Mouse (Mus musculus) limb, embryonic 12.5 days (tissue): ENCODE results near the gene Pax2. TPM values are rescaled to one million over a fixed set of nuclear protein-coding genes. Genes with fewer than 3 reads are reported as not detected.

ENCODE experiments used
- ATAC-seq: fragments of 200-750 bp; cut with Nextera tagmentation; 2 replicates; pipeline ENCODE4 v1.8.0; 2017; ENCODE audit warnings: low read depth, moderate TSS enrichment; ENCODE audit not compliant: insufficient number of reproducible peaks, insufficient read depth, low FRiP score, low TSS enrichment
- H3K27ac ChIP-seq: fragments of 300-500 bp; sonication (generic); 2 replicates; pipeline ENCODE4 v1.5.1; 2016; ENCODE audit warnings: mild to moderate bottlenecking, moderate library complexity
- H3K27me3 ChIP-seq: fragments of 300-500 bp; sonication (generic); 2 replicates; pipeline ENCODE4 v1.6.1; 2016; ENCODE audit warnings: mild to moderate bottlenecking, moderate library complexity
- H3K36me3 ChIP-seq: fragments of 300-500 bp; sonication (generic); 2 replicates; pipeline ENCODE4 v1.6.1; 2016; ENCODE audit warnings: mild to moderate bottlenecking, moderate library complexity
- H3K4me1 ChIP-seq: fragments of 300-500 bp; sonication (generic); replicated peaks from 2 replicates; pipeline ENCODE4 v1.6.1; 2016
- H3K4me2 ChIP-seq: fragments of 300-500 bp; sonication (generic); 2 replicates; pipeline ENCODE4 v1.6.1; 2016; ENCODE audit warnings: mild to moderate bottlenecking, moderate library complexity
- H3K4me3 ChIP-seq: fragments of 300-500 bp; sonication (generic); replicated peaks from 2 replicates; pipeline ENCODE4 v1.5.1; 2016; ENCODE audit warnings: mild to moderate bottlenecking
- H3K9ac ChIP-seq: fragments of 300-500 bp; sonication (generic); replicated peaks from 2 replicates; pipeline ENCODE4 v1.6.1; 2016; ENCODE audit warnings: mild to moderate bottlenecking, moderate library complexity
- H3K9me3 ChIP-seq: fragments of 300-500 bp; sonication (generic); 2 replicates; pipeline ENCODE4 v1.6.1; 2016; ENCODE audit warnings: mild to moderate bottlenecking, moderate library complexity
- WGBS: fragments of 180-500 bp; shearing (Covaris S2); methylation state at CpG from one replicate; pipeline ENCODE4 v1.1.7; 2016; 5-methylcytosine and 5-hydroxymethylcytosine counted together
- polyA plus RNA-seq: library from polyadenylated mRNA; unstranded; fragments of >200 nt; fragmentation: Nextera tagmentation; extraction: Ambion mirVana; gene quantifications from 2 replicates; pipeline ENCODE4 v1.2.1, GENCODE M21; 2016

Gene Pax2
- not detected in 2 replicates for polyA plus RNA-seq

- ATAC-seq, result no peak
- H3K9ac ChIP-seq, result peak within 1 kb of the TSS; percentile 34; the same call in 1 of the 2 replicates
- H3K27me3 ChIP-seq, result peaks cover 95% of the 10 kb centered on the region
- H3K36me3 ChIP-seq, result no peaks in the 10 kb centered on the region
- WGBS, result under 1% methylated on average over 52 of the region's 52 CpGs
- H3K4me3 ChIP-seq, result peak within 1 kb of the TSS; percentile 37
- peaks cover 39% of the 10 kb centered on the region for H3K4me1 ChIP-seq
- peak within 1 kb of the TSS; percentile 54 for H3K4me2 ChIP-seq
- no peak within 1 kb of the TSS for H3K27ac ChIP-seq
- no peaks in the 10 kb centered on the region for H3K9me3 ChIP-seq
These were observed at the start of gene Pax2 for GRCm38 (mm10) chr19:44755693-44756420. Gene Pax2 (plus strand): TSS chr19:44756045.

GRCm38 (mm10) chr19:44708885-44709284 lies 47.0 kb upstream of the Pax2 start:
- H3K4me1 ChIP-seq, result no peaks in the 10 kb centered on the region
- peaks cover 8% of the 10 kb centered on the region; the same call in 1 of the 2 replicates for H3K9me3 ChIP-seq
- 69% methylated on average over 3 of the region's 3 CpGs for WGBS
- no peak overlapping the region for H3K9ac ChIP-seq
- no peaks in the 10 kb centered on the region for H3K36me3 ChIP-seq
- H3K4me2 ChIP-seq, result no peak overlapping the region
- H3K27ac ChIP-seq, result no peak overlapping the region
- peaks cover 35% of the 10 kb centered on the region for H3K27me3 ChIP-seq
- H3K4me3 ChIP-seq, result no peak overlapping the region
- ATAC-seq, result no peak

GRCm38 (mm10) chr19:44716731-44717600 lies 38.9 kb upstream of the Pax2 start:
- 53% methylated on average over 22 of the region's 22 CpGs for whole genome bisulfite sequencing

GRCm38 (mm10) chr19:44719292-44720193 lies 36.3 kb upstream of the Pax2 start:
- no peak overlapping the region for H3K27ac ChIP-seq
- H3K9me3 ChIP-seq, result no peaks in the 10 kb centered on the region
- H3K9ac ChIP-seq, result peak overlapping the region; percentile 55
- no peaks in the 10 kb centered on the region for H3K36me3 ChIP-seq
- H3K27me3 ChIP-seq, result peaks cover 82% of the 10 kb centered on the region
- no peak for ATAC-seq
- peaks cover 39% of the 10 kb centered on the region for H3K4me1 ChIP-seq
- peak overlapping the region; percentile 94 for H3K4me2 ChIP-seq
- 1% methylated on average over 30 of the region's 30 CpGs for WGBS
- peak overlapping the region; percentile 47 for H3K4me3 ChIP-seq

More at GRCm38 (mm10) chr19:44716731-44717600, 38.9 kb upstream of the Pax2 start:
- ATAC-seq, result no peak; the same call in 1 of the 2 replicates
- Histone ChIP-seq H3K36me3 (no peaks in the 10 kb centered on the region), H3K4me2 (no peak overlapping the region), H3K27ac (no peak overlapping the region), H3K27me3 (peaks cover 57% of the 10 kb centered on the region), H3K4me1 (peaks cover 26% of the 10 kb centered on the region), H3K9ac (no peak overlapping the region), H3K4me3 (no peak overlapping the region), H3K9me3 (peaks cover 9% of the 10 kb centered on the region; the same call in 1 of the 2 replicates)

- ATAC-seq, result no peak
- peaks cover 88% of the 10 kb centered on the region for H3K27me3 ChIP-seq
- H3K4me3 ChIP-seq, result peak overlapping the region; percentile 47
- no peaks in the 10 kb centered on the region for H3K36me3 ChIP-seq
- peak overlapping the region; percentile 55 for H3K9ac ChIP-seq
- H3K9me3 ChIP-seq, result no peaks in the 10 kb centered on the region
- peaks cover 41% of the 10 kb centered on the region for H3K4me1 ChIP-seq
- WGBS, result 1% methylated on average over 29 of the region's 29 CpGs
- peak overlapping the region; percentile 94 for H3K4me2 ChIP-seq
- no peak overlapping the region for H3K27ac ChIP-seq
These were observed 35.7 kb upstream of the Pax2 start for GRCm38 (mm10) chr19:44720194-44720521.

GRCm38 (mm10) chr19:44723611-44724440 lies 32.0 kb upstream of the Pax2 start:
- Histone ChIP-seq H3K4me3 (peak overlapping the region; percentile 38), H3K9ac (peak overlapping the region; percentile 45), H3K36me3 (no peaks in the 10 kb centered on the region), H3K27ac (no peak overlapping the region), H3K9me3 (no peaks in the 10 kb centered on the region), H3K27me3 (peaks cover 93% of the 10 kb centered on the region), H3K4me2 (peak overlapping the region; percentile 66), H3K4me1 (peaks cover 32% of the 10 kb centered on the region)
- under 1% methylated on average over 36 of the region's 36 CpGs for WGBS
- no peak for ATAC-seq

- Histone ChIP-seq H3K27ac (peak overlapping the region; percentile 76; the same call in 1 of the 2 replicates), H3K4me2 (peak overlapping the region; percentile 76), H3K9ac (peak overlapping the region; percentile 81), H3K9me3 (no peaks in the 10 kb centered on the region), H3K4me1 (peaks cover 15% of the 10 kb centered on the region), H3K4me3 (peak overlapping the region; percentile 56), H3K27me3 (peaks cover 87% of the 10 kb centered on the region), H3K36me3 (no peaks in the 10 kb centered on the region)
- peak; percentile 33; the same call in 1 of the 2 replicates for ATAC-seq
- WGBS, result under 1% methylated on average over 54 of the region's 55 CpGs
These were observed 29.7 kb upstream of the Pax2 start for GRCm38 (mm10) chr19:44725951-44726791.

GRCm38 (mm10) chr19:44734116-44734515 lies 21.7 kb upstream of the Pax2 start:
- Histone ChIP-seq H3K9ac (no peak overlapping the region), H3K4me1 (no peaks in the 10 kb centered on the region), H3K4me2 (no peak overlapping the region), H3K4me3 (peak overlapping the region; percentile 21; the same call in 1 of the 2 replicates), H3K27me3 (peaks cover 94% of the 10 kb centered on the region), H3K9me3 (no peaks in the 10 kb centered on the region), H3K27ac (no peak overlapping the region), H3K36me3 (no peaks in the 10 kb centered on the region)
- WGBS, result 2% methylated on average over 20 of the region's 21 CpGs
- ATAC-seq, result no peak

- Histone ChIP-seq H3K27me3 (peaks cover 95% of the 10 kb centered on the region), H3K36me3 (no peaks in the 10 kb centered on the region), H3K4me2 (peak overlapping the region; percentile 42), H3K9ac (no peak overlapping the region), H3K27ac (no peak overlapping the region), H3K4me3 (peak overlapping the region; percentile 21), H3K4me1 (no peaks in the 10 kb centered on the region), H3K9me3 (no peaks in the 10 kb centered on the region)
- ATAC-seq, result no peak
- under 1% methylated on average over 33 of the region's 33 CpGs for WGBS
These were observed 21.2 kb upstream of the Pax2 start for GRCm38 (mm10) chr19:44734682-44735081.
